Mouse (Mus musculus) retina, adult 2 months (tissue): ENCODE results near the gene Zfp385b.
A peak's percentile ranks its signal among the peaks of the same experiment; 100 is the strongest.
"Not testable (repeated sequence)": the region's sequence is repeated elsewhere in the genome, so short reads cannot be mapped to it uniquely, and the experiment has no call there.

ENCODE experiments used
- DNase-seq: peaks from one replicate; pipeline ENCODE4 v3.0.0-alpha.2; 2012; ENCODE audit warnings: low read depth, low spot score

Zfp385b gene

DNA sequence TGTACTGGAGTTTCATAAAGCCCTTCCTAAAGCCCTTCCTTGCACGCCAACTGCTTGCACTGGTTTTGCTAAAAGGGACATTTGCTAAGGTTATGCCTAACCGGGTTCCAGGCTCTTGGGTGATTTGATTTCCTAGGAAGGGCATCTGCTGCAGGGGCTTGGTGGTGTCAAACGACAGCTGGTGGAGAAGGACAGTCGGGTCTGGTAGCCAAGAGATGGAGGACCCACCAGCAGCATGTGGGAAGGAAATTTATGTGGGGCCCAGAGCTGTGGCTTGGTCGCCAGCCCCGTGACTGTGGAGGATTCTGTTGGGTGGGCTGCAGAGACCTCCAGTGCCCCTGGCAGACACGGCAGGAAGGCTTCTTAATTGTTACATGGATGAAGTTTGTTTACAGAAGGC lies 348.7 kb downstream of the Zfp385b start:
- DNase-seq = no peak

DNA sequence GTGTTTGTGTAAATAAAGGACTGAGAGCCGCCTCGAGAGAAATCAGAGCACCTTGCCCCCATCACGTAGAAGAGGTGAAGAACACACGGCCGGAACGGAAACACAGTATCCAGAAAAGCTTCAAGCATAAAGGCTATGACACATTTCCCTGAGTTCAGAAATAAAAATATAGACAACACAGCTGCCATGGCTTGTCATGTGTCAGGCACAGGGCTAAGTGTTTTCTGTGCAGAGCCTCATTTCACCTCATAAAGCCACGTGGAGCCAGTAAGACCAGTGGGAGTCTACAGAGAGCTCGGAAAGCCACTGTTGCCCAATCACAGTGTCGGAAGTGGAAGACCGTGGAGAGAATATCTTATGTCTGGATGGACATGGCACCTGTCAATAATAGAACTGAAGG lies 358.0 kb downstream of the Zfp385b start:
- no peak for DNase-seq

DNA sequence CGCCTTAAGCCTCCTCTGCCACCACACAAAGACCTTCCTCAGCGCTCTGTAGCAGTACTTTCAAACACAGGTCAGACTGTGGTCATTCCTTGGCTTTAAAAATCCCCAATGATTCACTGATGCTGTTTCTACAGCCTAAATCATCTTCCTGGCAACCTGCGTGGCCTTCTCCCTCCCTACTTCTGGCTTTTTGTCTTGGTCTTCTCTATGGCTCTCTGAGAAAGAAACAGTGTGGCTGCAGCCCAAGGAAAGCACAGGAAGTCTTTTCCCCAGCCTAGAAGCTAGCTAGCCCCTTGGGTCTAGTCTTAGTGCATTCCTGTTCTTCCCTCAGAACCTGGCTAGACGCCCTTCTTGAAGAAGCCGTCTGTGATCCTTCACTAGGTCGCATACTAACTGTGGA lies 359.4 kb downstream of the Zfp385b start:
- no peak for DNase-seq

- DNase-seq = no peak
Measured at GRCm38 (mm10) chr2:77458431-77458830, 361.0 kb downstream of the Zfp385b start.

DNA sequence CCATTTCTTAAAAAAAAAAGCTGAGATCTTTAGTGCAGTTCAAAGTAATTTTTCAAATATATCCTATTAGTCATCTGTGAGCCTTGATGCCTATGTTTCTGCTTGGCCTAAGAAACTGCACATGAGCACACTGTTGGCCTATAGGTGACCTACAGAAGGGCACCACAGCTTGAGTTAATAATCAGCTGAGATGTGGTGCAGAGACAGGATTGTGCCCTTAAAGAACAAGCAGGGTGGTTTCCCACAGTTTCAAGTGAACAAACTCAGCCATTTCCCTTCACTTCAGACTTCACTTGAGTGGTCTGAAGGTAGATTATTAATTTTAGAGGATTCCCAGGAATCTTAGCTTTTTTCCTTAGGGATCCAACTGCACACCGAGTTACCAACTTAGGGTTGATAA lies 362.3 kb downstream of the Zfp385b start:
- DNase-seq = no peak

DNA sequence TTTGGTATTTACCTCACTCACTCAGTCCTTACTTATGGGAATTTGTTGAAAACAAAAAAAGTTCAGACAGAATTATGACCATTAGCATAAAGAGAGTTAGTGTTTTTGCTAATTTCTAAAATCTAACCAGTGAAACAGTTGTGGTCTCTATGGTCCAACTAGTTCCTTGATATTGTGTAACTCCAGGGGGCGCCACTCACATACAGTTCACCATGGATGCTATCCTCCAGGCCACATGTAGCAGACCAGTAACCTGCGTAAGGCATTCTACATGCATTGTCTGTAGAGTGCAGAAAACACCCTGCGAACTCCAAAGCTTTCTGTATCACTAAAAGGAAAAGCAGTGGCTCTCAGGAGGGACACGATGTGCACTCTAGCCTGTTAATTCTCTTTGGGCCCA lies 362.8 kb downstream of the Zfp385b start:
- peak; percentile 18 for DNase-seq

DNA sequence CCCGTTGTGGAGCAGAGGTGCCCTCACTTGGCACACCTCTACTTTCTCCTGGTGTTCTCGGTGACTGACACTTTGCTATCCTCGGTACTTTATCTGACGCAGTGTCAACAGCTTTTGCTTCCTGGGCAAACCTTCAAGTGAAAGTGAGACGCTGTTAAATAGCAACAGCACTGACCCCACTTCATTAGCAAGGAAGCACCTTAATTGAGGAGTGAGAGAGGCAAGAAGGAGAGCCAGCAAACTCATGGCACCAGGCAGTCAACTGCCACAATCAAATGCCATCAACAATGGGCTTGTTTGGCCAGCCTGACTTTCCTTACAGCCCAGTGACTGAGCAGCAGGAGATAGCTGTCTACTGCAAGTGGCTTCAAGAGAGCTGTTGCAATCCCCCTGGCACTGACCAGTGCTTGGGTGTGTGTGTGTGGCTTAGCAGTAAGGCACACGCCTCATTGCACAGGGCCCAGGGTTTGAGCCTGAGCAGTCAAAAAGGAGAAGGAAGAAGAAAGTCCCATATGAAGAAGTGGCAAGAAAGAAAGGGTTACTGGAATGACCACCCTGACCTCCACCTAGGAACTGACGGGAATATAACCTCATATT lies 365.0 kb downstream of the Zfp385b start:
- no peak for DNase-seq

DNA sequence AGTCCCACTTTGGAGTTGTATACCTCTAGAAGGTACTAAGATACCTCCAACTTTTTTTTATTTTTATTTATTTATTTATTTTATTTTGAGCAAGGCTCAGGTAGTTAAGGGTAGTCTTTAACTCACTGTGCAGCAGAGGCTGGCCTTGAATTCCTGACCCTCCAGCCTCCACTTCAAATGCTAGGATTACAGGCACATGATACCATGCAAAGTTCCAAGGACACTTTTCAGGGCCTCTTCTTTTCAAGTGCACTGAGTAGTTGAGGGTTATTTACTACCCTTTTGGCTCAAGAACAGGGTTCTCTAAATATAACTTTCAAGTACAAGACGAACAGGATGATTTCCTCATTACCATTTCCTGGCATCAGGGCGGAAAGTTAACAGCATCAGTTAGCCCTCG lies 365.7 kb downstream of the Zfp385b start:
- no peak for DNase-seq

DNA sequence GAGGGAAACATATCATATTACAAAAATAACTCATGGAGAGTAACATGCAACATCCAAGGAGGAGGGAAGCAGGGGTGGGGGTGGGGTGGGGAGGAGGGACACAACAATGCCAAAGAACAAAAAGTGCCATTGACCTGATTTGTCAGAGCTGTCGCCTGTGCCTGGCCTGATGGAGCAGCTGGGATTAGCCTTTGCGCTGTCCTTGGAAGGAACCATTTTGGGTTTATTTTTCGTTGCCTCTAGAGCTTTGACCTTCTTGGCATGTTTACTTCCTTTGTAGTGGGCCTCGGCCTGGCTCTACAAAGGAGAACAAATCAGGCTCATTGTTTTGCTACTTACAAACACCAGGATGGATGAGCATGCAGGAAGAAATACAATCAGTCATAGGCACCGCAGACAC lies 369.4 kb downstream of the Zfp385b start:
- DNase-seq = not testable (repeated sequence)

GRCm38 (mm10) chr2:77448951-77449480 lies 370.4 kb downstream of the Zfp385b start:
- no peak for DNase-seq

DNA sequence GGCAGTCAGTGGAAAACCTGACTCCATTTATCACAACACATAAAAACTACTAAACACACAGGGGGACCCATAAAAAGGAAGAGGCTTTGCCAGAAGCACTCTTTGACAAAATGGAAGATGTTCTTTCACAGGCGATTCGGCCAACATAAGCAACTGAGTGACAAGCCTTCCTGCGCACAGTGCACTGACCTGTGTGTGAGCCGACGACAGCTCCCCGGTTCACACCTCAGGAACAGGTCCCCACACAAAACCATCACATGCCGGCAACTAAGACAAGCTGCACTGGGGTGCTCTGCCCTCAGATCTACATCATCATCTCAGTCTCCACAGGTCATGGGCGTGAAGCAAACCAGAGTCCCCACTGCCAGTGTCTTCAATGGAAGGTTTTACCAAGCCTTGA lies 375.2 kb downstream of the Zfp385b start:
- no peak for DNase-seq

DNA sequence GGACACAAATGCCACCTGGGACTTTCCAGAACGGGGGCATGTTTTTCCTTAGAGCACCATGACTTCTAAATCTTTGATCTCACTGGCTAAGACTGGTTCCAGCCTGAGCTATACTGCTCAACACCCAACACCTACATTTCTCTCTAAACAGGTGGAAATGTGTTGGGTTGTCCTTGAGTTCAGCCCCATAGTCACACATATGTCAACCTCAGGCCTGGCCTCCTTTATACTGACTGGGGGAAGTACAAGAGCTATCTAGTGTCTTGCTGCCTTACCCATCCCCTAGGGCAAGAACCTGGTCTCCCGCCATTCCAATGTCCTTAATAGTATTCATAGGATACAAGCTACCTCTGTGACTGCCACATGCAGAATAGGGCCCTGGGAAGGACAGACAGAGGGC lies 378.8 kb downstream of the Zfp385b start:
- no peak for DNase-seq

- no peak for DNase-seq
Measured at GRCm38 (mm10) chr2:77436241-77436759, 383.1 kb downstream of the Zfp385b start.

DNA sequence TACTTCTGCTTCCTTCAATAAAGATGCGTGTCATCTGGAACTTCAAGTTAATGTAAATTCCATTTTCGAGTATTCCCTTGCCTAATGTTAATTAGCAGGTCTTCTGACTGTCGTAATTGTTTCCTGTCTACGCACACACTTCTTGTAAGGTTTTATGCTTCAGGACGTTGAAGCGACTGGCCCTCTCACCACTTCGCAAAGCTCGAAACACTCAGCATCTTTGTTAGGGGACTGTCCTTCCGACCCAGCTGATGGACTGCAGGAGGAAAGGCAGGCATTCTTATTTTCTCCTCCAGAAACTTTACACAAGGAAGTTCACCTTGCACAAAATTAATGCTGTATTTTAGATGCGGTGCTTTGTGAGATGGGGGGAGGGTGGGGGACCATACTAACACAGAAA lies 400.0 kb downstream of the Zfp385b start:
- no peak for DNase-seq

- DNase-seq = no peak
Measured at GRCm38 (mm10) chr2:77418078-77418477, 401.4 kb downstream of the Zfp385b start.

DNA sequence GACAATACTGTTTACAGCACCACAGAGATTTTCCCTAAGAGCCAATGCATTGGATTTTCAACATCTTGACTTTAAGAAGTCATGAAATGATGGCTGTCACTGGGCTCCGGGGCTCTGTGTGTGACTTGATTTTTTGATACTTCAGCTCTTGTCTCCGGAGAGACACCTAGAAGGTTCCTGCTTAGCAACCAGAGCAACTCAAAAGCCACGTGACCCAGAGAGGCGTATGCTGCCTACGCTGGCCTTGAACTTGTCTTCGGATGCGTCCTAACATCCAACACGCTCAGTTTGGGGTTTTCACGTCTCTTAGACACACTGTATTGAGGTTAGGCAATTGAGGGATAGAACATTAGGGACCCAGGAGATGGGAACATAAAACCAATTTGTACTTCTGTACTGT lies 407.3 kb downstream of the Zfp385b start:
- no peak for DNase-seq

- no peak for DNase-seq
Measured at GRCm38 (mm10) chr2:77411612-77412011, 407.8 kb downstream of the Zfp385b start.

DNA sequence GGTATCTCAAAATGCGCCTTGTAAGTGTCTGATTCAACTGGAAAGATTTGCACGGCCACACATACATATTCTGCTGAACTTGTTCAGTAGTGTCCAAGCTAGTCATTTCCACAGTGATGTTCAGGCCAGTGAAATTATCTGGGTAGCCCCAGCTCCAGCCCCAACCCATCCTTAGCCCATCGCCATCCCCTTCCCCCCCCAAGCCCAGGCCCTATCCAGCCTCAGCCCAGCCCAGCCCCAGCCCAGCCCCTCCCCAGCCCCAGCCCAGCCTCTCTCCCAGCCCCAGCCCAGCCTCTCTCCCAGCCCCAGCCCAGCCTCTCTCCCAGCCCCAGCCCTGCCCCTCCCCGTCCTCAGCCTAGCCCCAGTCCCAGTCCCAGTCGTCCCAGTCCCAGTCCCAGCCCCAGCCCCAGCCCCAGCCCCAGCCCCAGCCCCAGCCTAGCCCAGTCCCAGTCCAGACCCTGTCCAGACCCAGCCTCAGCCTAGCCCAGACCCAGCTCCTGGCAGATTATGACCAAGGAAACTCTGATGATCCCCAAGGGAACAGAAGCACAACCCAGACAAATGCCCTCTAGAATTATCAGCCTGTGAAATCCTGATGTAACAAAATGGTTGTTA lies 409.8 kb downstream of the Zfp385b start:
- DNase-seq = no peak

GRCm38 (mm10) chr2:77408972-77409371 lies 410.5 kb downstream of the Zfp385b start:
- DNase-seq = no peak

DNA sequence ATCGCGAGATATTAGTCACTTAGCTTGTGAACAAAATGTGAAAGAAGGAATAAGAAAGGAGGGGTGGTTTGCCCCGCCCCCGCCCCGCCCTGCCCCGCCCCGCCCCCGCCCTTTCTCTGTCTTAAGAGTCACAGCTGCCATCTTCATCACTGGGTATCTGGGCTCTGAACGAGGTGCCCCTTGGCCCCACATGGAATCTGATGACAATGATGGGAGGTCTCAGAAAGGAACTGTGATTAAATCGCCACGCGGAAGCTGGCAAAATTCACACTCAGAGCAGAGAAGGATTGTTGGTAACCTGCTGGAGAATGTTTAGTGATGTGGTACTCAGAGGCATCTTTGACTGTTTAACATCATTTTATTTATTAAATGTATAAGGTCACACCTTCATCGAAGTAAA lies 417.1 kb downstream of the Zfp385b start:
- DNase-seq = no peak

GRCm38 (mm10) chr2:77401438-77402235 lies 417.8 kb downstream of the Zfp385b start:
- no peak for DNase-seq

- DNase-seq = no peak
Measured at GRCm38 (mm10) chr2:77393881-77394280, 425.6 kb downstream of the Zfp385b start.

DNA sequence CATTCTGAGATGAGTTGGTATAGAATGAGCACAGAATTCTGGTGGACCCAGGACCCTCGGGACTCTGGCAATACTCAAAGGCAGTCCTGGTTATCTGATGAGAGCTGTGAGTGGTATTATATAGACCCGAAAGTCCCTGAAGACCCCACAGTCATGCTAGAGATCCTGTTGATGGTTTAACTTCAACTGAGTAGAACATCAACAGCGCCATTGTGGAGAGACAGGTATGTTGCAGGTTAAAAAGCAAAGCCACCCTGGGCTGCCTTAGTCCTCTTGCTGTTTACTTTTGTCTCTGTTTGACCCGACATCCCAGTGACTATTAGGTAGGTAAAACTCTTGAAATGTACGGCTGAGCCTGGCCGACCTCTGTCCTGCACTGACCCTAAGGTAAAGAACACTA lies 431.3 kb downstream of the Zfp385b start:
- no peak for DNase-seq
